Mouse (Mus musculus) spleen, adult 2 months (tissue): ENCODE results near the gene Grin2c.

Source experiments
- CTCF ChIP-seq: fragments of 200-500 bp; IDR thresholded peaks from 2 replicates; pipeline ENCODE4 v1.5.1; 2011; ENCODE audit warnings: mild to moderate bottlenecking, inconsistent platforms; ENCODE audit not compliant: insufficient read depth, insufficient read length, insufficient replicate concordance; ENCODE audit errors: extremely low read depth
- POLR2A ChIP-seq: fragments of 200-500 bp; IDR thresholded peaks from 2 replicates; pipeline ENCODE4 v1.6.1; 2011; ENCODE audit warnings: low read depth, low read length, inconsistent platforms

DNA sequence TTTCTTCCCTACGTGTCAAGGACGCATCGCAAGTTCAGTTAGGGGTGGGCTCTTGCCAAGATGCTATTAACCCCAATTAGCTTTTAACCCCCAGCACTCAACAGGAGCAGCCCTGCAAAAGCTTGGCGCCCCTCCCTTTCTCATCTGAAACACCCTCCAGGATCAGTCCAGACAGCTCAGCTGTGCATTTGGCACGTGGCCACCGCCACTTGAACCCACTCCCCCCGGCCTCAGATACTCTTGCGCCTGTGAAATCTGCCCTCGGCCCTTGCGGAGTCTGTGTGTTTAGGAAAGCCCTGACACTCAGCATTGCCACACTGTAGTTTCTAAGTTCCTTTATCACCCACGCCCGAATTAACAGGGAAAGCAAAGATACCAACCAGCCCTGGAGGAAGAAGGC is 45.0 kb downstream of the Grin2c start:
- TF ChIP-seq POLR2A (no peak), CTCF (no peak)
